Mouse (Mus musculus) midbrain, embryonic 13.5 days (tissue): ENCODE data around the gene Gm20683. TPM values are rescaled to one million over a fixed set of nuclear protein-coding genes. Genes with fewer than 3 reads are reported as not detected.

Experiments
- ATAC-seq: fragments of 200-750 bp; cut with Nextera tagmentation; 2 replicates; pipeline ENCODE4 v1.8.0; 2017; ENCODE audit warnings: mild to moderate bottlenecking, moderate TSS enrichment, moderate library complexity
- H3K27ac ChIP-seq: fragments of 300-500 bp; sonication (generic); 2 replicates; pipeline ENCODE4 v1.5.1; 2015; ENCODE audit warnings: inconsistent platforms, mild to moderate bottlenecking, moderate library complexity
- H3K27me3 ChIP-seq: fragments of 300-500 bp; sonication (generic); 2 replicates; pipeline ENCODE4 v1.6.1; 2015; ENCODE audit warnings: mild to moderate bottlenecking, inconsistent platforms
- H3K36me3 ChIP-seq: fragments of 300-500 bp; sonication (generic); 2 replicates; pipeline ENCODE4 v1.6.1; 2015; ENCODE audit warnings: mild to moderate bottlenecking, inconsistent platforms
- H3K4me1 ChIP-seq: fragments of 300-500 bp; sonication (generic); replicated peaks from 2 replicates; pipeline ENCODE4 v1.6.1; 2015; ENCODE audit warnings: inconsistent platforms
- H3K4me2 ChIP-seq: fragments of 300-500 bp; sonication (generic); replicated peaks from 2 replicates; pipeline ENCODE4 v1.6.1; 2015; ENCODE audit warnings: moderate library complexity, mild to moderate bottlenecking, inconsistent platforms
- H3K4me3 ChIP-seq: fragments of 300-500 bp; sonication (generic); replicated peaks from 2 replicates; pipeline ENCODE4 v1.5.1; 2015; ENCODE audit warnings: mild to moderate bottlenecking, inconsistent platforms
- H3K9ac ChIP-seq: fragments of 300-500 bp; sonication (generic); replicated peaks from 2 replicates; pipeline ENCODE4 v1.6.1; 2015; ENCODE audit warnings: mild to moderate bottlenecking, inconsistent platforms
- H3K9me3 ChIP-seq: fragments of 300-500 bp; sonication (generic); 2 replicates; pipeline ENCODE4 v1.6.1; 2016; ENCODE audit warnings: mild to moderate bottlenecking, inconsistent platforms
- WGBS: fragments of 180-500 bp; shearing (Covaris S2); methylation state at CpG from one replicate; pipeline ENCODE4 v1.1.7; 2015; 5-methylcytosine and 5-hydroxymethylcytosine counted together
- polyA plus RNA-seq: library from polyadenylated mRNA; unstranded; fragments of >200 nt; fragmentation: Nextera tagmentation; extraction: Ambion mirVana; gene quantifications from 2 replicates; pipeline ENCODE4 v1.2.1, GENCODE M21; 2015

The Gm20683 gene
- polyA plus RNA-seq, 1 experiment from 2014 or later = 7.5 TPM

DNA sequence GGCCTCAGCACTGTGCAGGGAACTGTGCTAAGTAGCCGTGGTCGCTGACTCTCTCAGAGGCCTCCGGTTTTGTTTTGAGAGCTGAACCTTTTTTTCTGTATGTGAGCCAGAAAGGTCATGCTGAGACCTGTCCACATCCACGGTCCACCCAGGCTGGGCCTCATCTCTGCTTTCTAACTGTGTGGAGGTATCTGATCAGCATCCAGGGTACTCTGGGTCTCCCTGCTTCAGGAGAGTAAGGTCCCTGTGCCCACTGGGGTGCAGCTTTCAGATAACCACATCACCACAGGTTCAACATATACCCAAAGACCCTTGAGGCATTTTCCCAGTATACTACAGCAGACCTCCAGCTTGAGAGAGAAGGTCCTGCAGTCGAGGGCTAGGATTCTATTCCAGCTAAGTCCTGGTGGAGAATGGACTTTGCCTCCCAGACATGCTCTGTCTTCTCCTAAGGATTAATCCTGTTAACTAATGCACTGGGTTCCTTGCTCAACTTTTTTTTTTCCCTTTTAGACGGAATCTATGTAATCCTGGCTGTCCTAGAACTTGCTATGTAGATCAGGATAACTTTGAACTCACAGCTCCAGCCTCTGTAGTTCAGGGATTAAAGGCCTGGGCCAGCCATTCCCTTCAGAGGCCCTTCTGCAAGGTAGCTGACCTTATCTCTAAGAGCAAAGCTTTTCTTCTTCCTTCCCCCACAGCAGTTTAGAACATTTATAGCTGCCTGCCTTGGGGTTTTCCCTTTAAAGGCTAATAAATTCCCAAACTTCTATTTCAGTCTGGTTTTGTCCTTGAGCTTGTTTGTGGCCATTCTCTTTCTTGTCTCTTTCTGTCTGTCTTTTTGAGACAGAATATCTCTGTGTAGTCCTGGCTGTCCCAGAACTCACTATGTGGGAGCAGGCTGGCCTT, 20.4 kb upstream of the Gm20683 start:
- ATAC-seq = peak; percentile 72; the same call in 1 of the 2 replicates
- H3K4me1 ChIP-seq = peaks cover 26% of the 10 kb centered on the region
- peak overlapping the region; percentile 88 for H3K27ac ChIP-seq
- H3K36me3 ChIP-seq = no peaks in the 10 kb centered on the region
- WGBS = 5% methylated on average over 6 of the region's 6 CpGs
- peak overlapping the region; percentile 88 for H3K9ac ChIP-seq
- 0 out of 2 replicates have a peak, but pooled peaks cover 2% of the 10 kb centered on the region for H3K27me3 ChIP-seq
- peak overlapping the region; percentile 90 for H3K4me2 ChIP-seq
- no peaks in the 10 kb centered on the region for H3K9me3 ChIP-seq
- H3K4me3 ChIP-seq = peak overlapping the region; percentile 69

DNA sequence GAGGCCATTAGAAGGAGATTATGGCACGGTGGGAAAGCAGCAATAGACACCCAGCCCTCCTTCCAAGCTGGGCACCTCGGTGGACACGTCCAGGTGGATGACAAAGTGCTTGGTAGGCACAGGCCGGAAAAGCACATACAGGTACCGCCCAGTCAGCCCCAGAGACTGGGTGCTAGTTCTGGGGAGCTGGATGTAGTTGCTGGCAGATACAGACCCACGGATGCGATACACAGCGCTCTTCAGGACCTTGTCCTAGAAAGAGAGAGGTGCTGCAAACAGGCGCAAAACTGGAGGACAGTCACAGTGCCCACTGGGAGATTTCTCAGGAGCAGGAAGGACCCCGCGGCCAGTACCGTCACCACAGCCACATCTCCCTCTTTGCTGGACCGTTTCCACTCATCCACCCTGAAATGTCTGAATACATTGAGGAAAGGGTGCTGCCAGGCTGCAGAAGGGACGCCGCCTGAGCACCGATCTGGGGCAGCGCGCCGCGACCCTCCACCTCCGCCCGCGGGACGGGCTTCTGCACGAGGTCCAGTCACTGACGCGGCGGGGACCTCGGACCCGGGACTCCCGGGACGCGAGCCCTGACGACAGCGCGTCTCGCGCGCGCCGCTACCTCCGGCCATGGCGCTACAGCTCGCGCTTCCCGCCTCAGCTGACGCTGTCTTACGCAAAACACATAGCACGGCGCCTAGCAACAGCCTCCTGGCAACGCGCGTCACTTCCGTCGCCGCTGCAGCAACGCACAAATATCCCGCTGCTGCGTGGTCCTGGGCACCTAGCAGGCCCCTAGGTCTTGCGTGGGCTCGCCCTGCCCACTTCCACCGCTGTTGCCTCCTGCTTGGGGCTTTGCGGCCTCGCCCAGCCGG, 19.5 kb upstream of the Gm20683 start, which contains the start of gene Wdr90:
Gene Wdr90, minus strand, starts transcription at position 670 of the 872 bp plus-strand sequence.
- Histone ChIP-seq H3K4me3 (peak within 1 kb of the TSS; percentile 69), H3K27ac (peak within 1 kb of the TSS; percentile 88), H3K4me2 (peak within 1 kb of the TSS; percentile 90), H3K36me3 (no peaks in the 10 kb centered on the region), H3K4me1 (peaks cover 26% of the 10 kb centered on the region), H3K9me3 (no peaks in the 10 kb centered on the region), H3K27me3 (no peaks in the 10 kb centered on the region), H3K9ac (peak within 1 kb of the TSS; percentile 88)
- WGBS = 3% methylated on average over 65 of the region's 65 CpGs
- ATAC-seq = peak; percentile 98

DNA sequence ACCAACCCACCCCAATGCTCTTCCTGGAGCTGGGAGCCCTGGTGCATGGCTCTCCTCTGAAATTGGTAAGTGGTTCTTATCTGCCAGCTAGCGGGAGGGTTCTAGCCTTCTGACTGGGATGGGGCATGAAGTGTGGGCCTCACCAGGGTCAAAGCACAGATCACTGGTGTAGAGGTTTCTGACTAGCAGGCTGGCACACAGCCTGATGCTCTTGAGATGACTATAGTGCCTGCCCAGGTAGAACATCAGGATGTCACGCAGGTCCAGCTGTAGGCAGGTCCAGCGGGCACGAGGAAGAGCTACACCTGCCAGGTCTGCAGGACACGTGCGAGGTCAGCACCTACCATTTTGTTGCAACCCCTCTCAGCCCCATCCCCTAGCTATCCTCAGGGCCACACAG, 18.7 kb upstream of the Gm20683 start:
- Histone ChIP-seq H3K27ac (no peak overlapping the region), H3K9ac (peak overlapping the region; percentile 88; the same call in 1 of the 2 replicates), H3K27me3 (no peaks in the 10 kb centered on the region), H3K4me1 (peaks cover 26% of the 10 kb centered on the region), H3K4me2 (peak overlapping the region; percentile 90), H3K4me3 (peak overlapping the region; percentile 69; the same call in 1 of the 2 replicates), H3K36me3 (no peaks in the 10 kb centered on the region), H3K9me3 (no peaks in the 10 kb centered on the region)
- ATAC-seq = no peak
- 95% methylated on average over 6 of the region's 6 CpGs for WGBS

DNA sequence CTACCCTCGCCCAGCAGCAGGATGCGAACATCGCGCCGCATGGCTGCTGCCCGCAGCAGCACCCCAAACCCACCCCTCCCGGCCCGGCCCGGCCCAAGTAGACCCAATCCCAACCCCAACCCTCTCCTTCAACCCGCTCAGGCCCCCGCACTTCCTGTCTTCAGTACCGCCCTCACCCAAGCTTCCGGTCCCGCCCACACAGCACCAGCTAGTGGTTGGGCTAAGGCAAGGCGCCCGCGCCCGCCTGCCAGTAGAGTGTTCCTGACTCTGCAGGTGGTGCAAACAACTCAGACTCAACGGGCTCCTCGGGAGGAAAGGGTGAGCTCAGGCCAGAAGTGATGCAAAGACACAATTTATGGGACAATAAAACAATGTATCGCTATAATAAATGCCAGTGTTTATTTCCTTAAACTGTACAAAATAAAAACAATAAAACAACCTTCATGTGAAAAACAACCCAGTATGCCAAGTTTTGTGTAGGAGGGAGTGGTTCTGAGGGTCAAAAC, 2.9 kb upstream of the Gm20683 start, which contains the start of gene Rhot2:
Gene Rhot2, minus strand, starts transcription at position 456 of the 506 bp plus-strand sequence.
- peak; percentile 96 for ATAC-seq
- H3K4me1 ChIP-seq = peaks cover 20% of the 10 kb centered on the region
- H3K4me3 ChIP-seq = peak within 1 kb of the TSS; percentile 92
- H3K27me3 ChIP-seq = no peaks in the 10 kb centered on the region
- H3K9ac ChIP-seq = peak within 1 kb of the TSS; percentile 86
- peaks cover 63% of the 10 kb centered on the region for H3K36me3 ChIP-seq
- H3K27ac ChIP-seq = peak within 1 kb of the TSS; percentile 52
- WGBS = under 1% methylated on average over 21 of the region's 21 CpGs
- H3K9me3 ChIP-seq = no peaks in the 10 kb centered on the region
- H3K4me2 ChIP-seq = peak within 1 kb of the TSS; percentile 90

DNA sequence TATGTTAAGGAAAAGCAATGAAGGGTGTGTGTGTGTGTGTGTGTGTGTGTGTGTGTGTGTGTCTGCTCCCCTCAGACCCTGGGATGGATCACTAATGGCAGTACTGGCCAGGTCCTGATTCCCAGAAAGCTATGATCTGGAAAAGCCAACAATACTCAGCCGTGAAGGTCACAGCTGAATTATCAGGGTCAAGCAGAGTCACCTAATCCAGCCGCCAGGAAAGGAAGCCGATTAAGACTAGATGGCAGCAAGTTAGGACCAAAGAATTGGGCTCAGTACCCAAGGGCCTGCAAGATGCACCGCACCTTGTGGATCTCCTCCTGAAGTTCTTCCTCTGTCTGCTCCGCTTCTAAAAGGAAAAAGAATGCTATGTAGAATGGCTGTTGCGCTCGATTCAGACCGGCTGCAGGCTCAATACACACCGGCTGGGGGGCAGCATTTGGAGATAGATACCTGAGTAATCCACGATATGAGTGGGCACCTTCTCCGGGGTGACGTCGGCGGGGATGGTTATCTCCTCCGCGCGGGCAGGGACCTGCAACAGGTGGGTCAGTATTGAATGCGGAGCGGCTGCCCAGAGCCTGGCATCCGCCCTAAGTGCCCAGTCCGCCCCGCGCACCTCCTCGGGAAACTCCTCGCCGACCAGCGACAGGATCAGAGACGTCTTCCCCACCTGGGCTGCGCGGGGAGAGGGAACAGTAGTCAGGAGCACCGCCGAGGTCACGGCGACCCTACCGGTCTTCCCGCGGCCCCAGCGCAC, 2.3 kb upstream of the Gm20683 start:
- Histone ChIP-seq H3K4me1 (peaks cover 20% of the 10 kb centered on the region), H3K9ac (peak overlapping the region; percentile 86), H3K36me3 (peaks cover 63% of the 10 kb centered on the region), H3K4me2 (peak overlapping the region; percentile 90), H3K27me3 (no peaks in the 10 kb centered on the region), H3K27ac (peak overlapping the region; percentile 52; the same call in 1 of the 2 replicates), H3K9me3 (no peaks in the 10 kb centered on the region), H3K4me3 (peak overlapping the region; percentile 92)
- WGBS = 2% methylated on average over 38 of the region's 38 CpGs
- peak; percentile 53 for ATAC-seq

DNA sequence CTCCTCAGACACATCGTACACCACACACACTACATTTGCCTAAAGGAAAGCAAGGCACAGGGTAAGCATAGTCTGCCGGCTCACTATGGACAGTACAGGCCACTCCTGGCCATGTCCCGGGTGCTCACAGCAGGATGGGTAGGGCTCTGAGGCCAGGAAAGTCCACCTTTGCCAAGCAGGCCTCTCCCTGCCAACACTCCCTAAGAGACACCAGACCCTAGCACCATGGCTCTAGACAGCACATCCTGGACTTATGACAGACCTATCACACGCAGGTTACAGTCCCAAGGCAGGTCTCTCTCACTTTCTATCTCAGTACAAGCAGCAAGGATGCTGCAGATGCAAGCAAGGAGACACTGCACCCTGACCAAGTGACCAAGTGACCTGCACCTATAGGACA, 1.6 kb upstream of the Gm20683 start:
- H3K4me3 ChIP-seq = peak overlapping the region; percentile 92

DNA sequence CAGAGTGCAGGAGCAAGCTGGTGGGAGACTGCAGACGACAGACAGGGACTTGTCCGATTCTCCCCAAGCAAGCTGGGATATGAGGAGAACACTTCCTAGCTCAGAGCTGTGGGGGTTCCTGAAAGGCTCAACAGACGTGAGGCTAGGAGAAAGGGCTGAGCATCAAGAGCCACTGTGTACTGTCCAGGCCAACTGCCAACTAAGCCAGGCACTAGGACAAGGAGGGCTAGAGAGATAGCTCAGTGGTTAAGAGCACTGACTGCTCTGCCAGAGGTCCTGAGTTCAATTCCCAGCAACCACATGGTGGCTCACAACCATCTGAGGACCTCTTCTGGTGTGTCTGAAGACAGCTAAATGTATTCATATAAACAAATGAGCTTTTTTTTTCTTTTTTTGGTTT, 946 bp upstream of the Gm20683 start:
- no peak for ATAC-seq
- no peak overlapping the region for H3K27ac ChIP-seq
- no peaks in the 10 kb centered on the region for H3K9me3 ChIP-seq
- peaks cover 30% of the 10 kb centered on the region for H3K4me1 ChIP-seq
- peaks cover 60% of the 10 kb centered on the region for H3K36me3 ChIP-seq
- no peaks in the 10 kb centered on the region for H3K27me3 ChIP-seq
- no peak overlapping the region for H3K4me3 ChIP-seq
- 73% methylated on average over 3 of the region's 3 CpGs for WGBS
- no peak overlapping the region for H3K4me2 ChIP-seq
- H3K9ac ChIP-seq = no peak overlapping the region

More for the DNA sequence above, 1.6 kb upstream of the Gm20683 start:
- Histone ChIP-seq H3K9me3 (no peaks in the 10 kb centered on the region), H3K27ac (no peak overlapping the region), H3K27me3 (no peaks in the 10 kb centered on the region), H3K9ac (peak overlapping the region; percentile 86), H3K36me3 (peaks cover 61% of the 10 kb centered on the region), H3K4me1 (peaks cover 24% of the 10 kb centered on the region), H3K4me2 (peak overlapping the region; percentile 90)
- ATAC-seq = no peak
- WGBS = 96% methylated on average over 4 of the region's 4 CpGs

DNA sequence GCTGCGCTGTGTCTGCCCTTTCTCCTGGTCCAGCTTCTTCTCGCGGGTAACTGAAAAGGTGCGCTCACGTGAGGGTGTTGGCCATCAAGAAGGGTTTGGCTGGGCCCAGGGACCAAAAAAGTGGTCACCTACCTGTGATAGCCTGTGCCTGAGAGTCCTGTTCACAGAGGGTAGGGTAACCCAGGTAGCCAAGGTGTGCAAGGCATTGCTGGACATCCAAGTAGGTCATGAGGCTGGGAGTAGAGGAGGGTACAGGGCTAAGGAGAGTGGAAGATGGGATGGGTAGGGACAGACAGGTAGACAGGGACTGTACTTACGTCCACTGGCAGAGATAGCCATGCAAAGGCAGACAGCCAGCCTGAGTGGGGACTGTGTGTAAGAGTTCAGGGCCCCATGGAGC, 1.0 kb downstream of the Gm20683 start:
- no peak overlapping the region for H3K9ac ChIP-seq
- peaks cover 50% of the 10 kb centered on the region for H3K4me1 ChIP-seq
- H3K27ac ChIP-seq = no peak overlapping the region
- WGBS = 97% methylated on average over 6 of the region's 6 CpGs
- H3K4me3 ChIP-seq = no peak overlapping the region
- ATAC-seq = no peak
- peaks cover 48% of the 10 kb centered on the region for H3K36me3 ChIP-seq
- H3K9me3 ChIP-seq = no peaks in the 10 kb centered on the region
- H3K4me2 ChIP-seq = no peak overlapping the region
- no peaks in the 10 kb centered on the region for H3K27me3 ChIP-seq

DNA sequence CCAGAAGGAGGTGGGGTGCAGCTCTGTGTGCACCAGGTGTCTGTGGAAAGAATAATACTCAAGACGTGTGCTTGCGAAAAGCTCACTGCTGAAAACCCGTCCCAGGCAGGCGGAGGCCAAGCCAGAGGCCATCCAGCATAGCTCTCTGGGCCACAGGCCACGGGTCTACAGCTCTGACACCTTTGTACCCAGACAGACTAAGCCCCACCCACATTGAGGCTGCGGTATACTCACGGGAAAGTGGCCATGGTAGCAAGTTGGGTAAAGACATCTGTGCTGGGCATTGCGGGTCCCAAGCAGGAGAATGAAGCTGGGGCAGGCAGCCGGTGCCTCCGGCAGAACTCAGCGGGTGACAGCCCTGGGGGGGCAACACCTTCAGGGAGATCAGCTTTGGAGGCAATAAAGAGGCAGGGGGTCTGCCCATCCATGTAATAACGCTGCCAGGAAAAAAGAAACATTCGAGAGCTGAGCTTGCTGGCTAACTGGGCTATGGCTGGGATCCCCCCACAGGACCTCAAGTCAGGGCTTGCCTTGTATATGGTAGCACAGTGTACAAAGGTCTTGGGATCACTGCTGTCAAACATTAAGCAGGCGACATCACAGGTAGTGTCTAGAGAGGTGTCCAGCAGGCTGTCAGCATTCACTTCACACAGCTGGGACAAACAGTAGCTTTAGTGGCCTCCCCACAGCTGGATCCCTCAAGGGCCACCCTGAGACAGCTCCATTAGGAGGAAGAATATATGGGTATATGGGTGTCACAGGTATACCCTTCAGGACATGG, 1.9 kb downstream of the Gm20683 start:
- peaks cover 55% of the 10 kb centered on the region for H3K36me3 ChIP-seq
- no peak overlapping the region for H3K4me2 ChIP-seq
- WGBS = 87% methylated on average over 14 of the region's 14 CpGs
- peaks cover 53% of the 10 kb centered on the region for H3K4me1 ChIP-seq
- no peak overlapping the region for H3K27ac ChIP-seq
- no peaks in the 10 kb centered on the region for H3K9me3 ChIP-seq
- H3K4me3 ChIP-seq = no peak overlapping the region
- no peak overlapping the region for H3K9ac ChIP-seq
- H3K27me3 ChIP-seq = no peaks in the 10 kb centered on the region
- ATAC-seq = no peak

DNA sequence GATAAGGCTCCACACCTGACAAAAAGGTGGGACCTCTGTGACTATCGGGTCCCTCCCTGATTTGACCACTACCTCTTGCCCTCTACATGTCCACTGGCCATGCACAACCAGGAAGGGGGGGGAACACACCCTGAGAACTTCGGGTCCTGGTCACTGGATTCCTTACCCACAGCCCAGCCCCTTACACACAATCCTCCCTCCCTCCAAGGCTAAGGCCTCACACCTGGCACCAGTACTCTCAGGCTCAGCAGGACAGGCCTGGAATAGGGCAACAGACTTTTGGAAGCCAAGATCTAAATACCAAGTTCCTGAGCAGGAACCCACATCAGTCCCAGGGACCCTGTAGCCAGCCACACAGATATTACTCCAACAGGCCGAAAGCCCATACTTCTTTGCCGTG, 2.7 kb downstream of the Gm20683 start:
- peaks cover 57% of the 10 kb centered on the region for H3K4me1 ChIP-seq
- H3K27ac ChIP-seq = no peak overlapping the region

More for the DNA sequence above, 2.7 kb downstream of the Gm20683 start:
- H3K4me2 ChIP-seq = no peak overlapping the region
- no peak overlapping the region for H3K9ac ChIP-seq
- no peak overlapping the region for H3K4me3 ChIP-seq
- peaks cover 55% of the 10 kb centered on the region for H3K36me3 ChIP-seq
- WGBS = 91% methylated on average over 4 of the region's 4 CpGs
- H3K9me3 ChIP-seq = no peaks in the 10 kb centered on the region
- H3K27me3 ChIP-seq = no peaks in the 10 kb centered on the region
- no peak for ATAC-seq
